Mouse (Mus musculus): Measurements from ENCODE around the gene St8sia1. TPM values are rescaled to one million over a fixed set of nuclear protein-coding genes. Genes with fewer than 3 reads are reported as not detected.

St8sia1 gene
- polyA plus RNA-seq, 1 experiment from 2014 or later, result 0.98 TPM

GRCm38 (mm10) chr6:142834911-142835310 is 129.3 kb downstream of the St8sia1 start:
- Histone ChIP-seq H3K4me2 (replicated peaks) (no peak overlapping the region), H3K27me3 (no peaks in the 10 kb centered on the region), H3K4me1 (no peaks in the 10 kb centered on the region), H3K36me3 (no peaks in the 10 kb centered on the region), H3K9me3 (replicated peaks) (no peaks in the 10 kb centered on the region), H3K9ac (no peak overlapping the region), H3K4me3 (replicated peaks) (no peak overlapping the region), H3K27ac (replicated peaks) (no peak overlapping the region)
- no peak for ATAC-seq (ENCODE audit: insufficient number of reproducible peaks, low FRiP score, low TSS enrichment, low read depth)
- 74% methylated on average over 4 of the region's 4 CpGs for WGBS

- Histone ChIP-seq H3K9me3 (replicated peaks) (no peaks in the 10 kb centered on the region), H3K4me3 (replicated peaks) (no peak overlapping the region), H3K4me1 (no peaks in the 10 kb centered on the region), H3K27ac (replicated peaks) (no peak overlapping the region), H3K27me3 (no peaks in the 10 kb centered on the region), H3K36me3 (no peaks in the 10 kb centered on the region), H3K4me2 (replicated peaks) (no peak overlapping the region), H3K9ac (no peak overlapping the region)
- ATAC-seq (ENCODE audit: insufficient number of reproducible peaks, low FRiP score, low TSS enrichment, low read depth), result no peak
- WGBS, result 82% methylated on average over 3 of the region's 3 CpGs
Observed at GRCm38 (mm10) chr6:142831706-142832105, 132.5 kb downstream of the St8sia1 start.

GRCm38 (mm10) chr6:142831243-142831642 is 133.0 kb downstream of the St8sia1 start:
- no peaks in the 10 kb centered on the region for H3K4me1 ChIP-seq
- no peaks in the 10 kb centered on the region for H3K9me3 ChIP-seq (replicated peaks)
- H3K27me3 ChIP-seq, result no peaks in the 10 kb centered on the region
- H3K36me3 ChIP-seq, result no peaks in the 10 kb centered on the region
- no peak overlapping the region for H3K27ac ChIP-seq (replicated peaks)
- 38% methylated on average over 8 of the region's 8 CpGs for WGBS
- no peak overlapping the region for H3K9ac ChIP-seq
- H3K4me3 ChIP-seq (replicated peaks), result no peak overlapping the region
- ATAC-seq (ENCODE audit: insufficient number of reproducible peaks, low FRiP score, low TSS enrichment, low read depth), result no peak
- H3K4me2 ChIP-seq (replicated peaks), result no peak overlapping the region

- Histone ChIP-seq H3K4me1 (no peaks in the 10 kb centered on the region), H3K36me3 (no peaks in the 10 kb centered on the region), H3K9me3 (replicated peaks) (no peaks in the 10 kb centered on the region), H3K4me2 (replicated peaks) (no peak overlapping the region), H3K27me3 (no peaks in the 10 kb centered on the region), H3K27ac (replicated peaks) (no peak overlapping the region), H3K9ac (no peak overlapping the region), H3K4me3 (replicated peaks) (no peak overlapping the region)
- no peak for ATAC-seq (ENCODE audit: insufficient number of reproducible peaks, low FRiP score, low TSS enrichment, low read depth)
- 97% methylated on average over 3 of the region's 3 CpGs for WGBS
Observed at GRCm38 (mm10) chr6:142830221-142830620, 134.0 kb downstream of the St8sia1 start.

- Histone ChIP-seq H3K9ac (no peak overlapping the region), H3K4me1 (no peaks in the 10 kb centered on the region), H3K9me3 (replicated peaks) (no peaks in the 10 kb centered on the region), H3K36me3 (no peaks in the 10 kb centered on the region), H3K27ac (replicated peaks) (no peak overlapping the region), H3K4me2 (replicated peaks) (no peak overlapping the region), H3K4me3 (replicated peaks) (no peak overlapping the region), H3K27me3 (no peaks in the 10 kb centered on the region)
- 73% methylated on average over 5 of the region's 5 CpGs for WGBS
- ATAC-seq (ENCODE audit: insufficient number of reproducible peaks, low FRiP score, low TSS enrichment, low read depth), result no peak
Observed at GRCm38 (mm10) chr6:142825449-142825848, 138.8 kb downstream of the St8sia1 start.

GRCm38 (mm10) chr6:142823008-142823787 is 141.1 kb downstream of the St8sia1 start:
- no peaks in the 10 kb centered on the region for H3K9me3 ChIP-seq (replicated peaks)
- H3K9ac ChIP-seq, result no peak overlapping the region
- ATAC-seq (ENCODE audit: insufficient number of reproducible peaks, low FRiP score, low TSS enrichment, low read depth), result no peak
- 85% methylated on average over 5 of the region's 5 CpGs for WGBS
- no peak overlapping the region for H3K4me3 ChIP-seq (replicated peaks)
- H3K4me1 ChIP-seq, result no peaks in the 10 kb centered on the region
- no peaks in the 10 kb centered on the region for H3K36me3 ChIP-seq
- H3K27me3 ChIP-seq, result no peaks in the 10 kb centered on the region
- no peak overlapping the region for H3K27ac ChIP-seq (replicated peaks)
- H3K4me2 ChIP-seq (replicated peaks), result no peak overlapping the region

- Histone ChIP-seq H3K9me3 (replicated peaks) (no peaks in the 10 kb centered on the region), H3K9ac (no peak overlapping the region), H3K4me2 (replicated peaks) (no peak overlapping the region), H3K4me3 (replicated peaks) (no peak overlapping the region), H3K36me3 (no peaks in the 10 kb centered on the region), H3K4me1 (no peaks in the 10 kb centered on the region; the same call in 1 of the 2 replicates), H3K27ac (replicated peaks) (no peak overlapping the region), H3K27me3 (no peaks in the 10 kb centered on the region)
- 93% methylated on average over 10 of the region's 10 CpGs for WGBS
- ATAC-seq (ENCODE audit: insufficient number of reproducible peaks, low FRiP score, low TSS enrichment, low read depth), result no peak
Observed at GRCm38 (mm10) chr6:142818306-142818705, 145.9 kb downstream of the St8sia1 start.

GRCm38 (mm10) chr6:142815513-142815912 is 148.7 kb downstream of the St8sia1 start:
- Histone ChIP-seq H3K9ac (no peak overlapping the region), H3K36me3 (no peaks in the 10 kb centered on the region)
- ATAC-seq (ENCODE audit: insufficient number of reproducible peaks, low FRiP score, low TSS enrichment, low read depth), result no peak

GRCm38 (mm10) chr6:142814495-142814921 is 149.7 kb downstream of the St8sia1 start:
- H3K27me3 ChIP-seq, result no peaks in the 10 kb centered on the region
- no peak overlapping the region for H3K27ac ChIP-seq (replicated peaks)
- H3K9ac ChIP-seq, result no peak overlapping the region
- peak overlapping the region; percentile 56 for H3K4me2 ChIP-seq (replicated peaks)
- no peaks in the 10 kb centered on the region for H3K9me3 ChIP-seq (replicated peaks)
- no peaks in the 10 kb centered on the region; the same call in 1 of the 2 replicates for H3K4me1 ChIP-seq
- peak overlapping the region; percentile 43 for H3K4me3 ChIP-seq (replicated peaks)
- ATAC-seq (ENCODE audit: insufficient number of reproducible peaks, low FRiP score, low TSS enrichment, low read depth), result peak; percentile 59; the same call in 1 of the 2 replicates
- no peaks in the 10 kb centered on the region for H3K36me3 ChIP-seq
- 3% methylated on average over 15 of the region's 15 CpGs for WGBS

More at GRCm38 (mm10) chr6:142815513-142815912, 148.7 kb downstream of the St8sia1 start:
- no peak overlapping the region for H3K4me3 ChIP-seq (replicated peaks)
- H3K4me1 ChIP-seq, result no peaks in the 10 kb centered on the region; the same call in 1 of the 2 replicates
- H3K9me3 ChIP-seq (replicated peaks), result no peaks in the 10 kb centered on the region
- no peaks in the 10 kb centered on the region for H3K27me3 ChIP-seq
- WGBS, result 67% methylated on average over 3 of the region's 3 CpGs
- no peak overlapping the region for H3K27ac ChIP-seq (replicated peaks)
- no peak overlapping the region for H3K4me2 ChIP-seq (replicated peaks)

GRCm38 (mm10) chr6:142814011-142814410 is 150.2 kb downstream of the St8sia1 start:
- 48% methylated on average over 10 of the region's 10 CpGs for WGBS
- H3K9ac ChIP-seq, result no peak overlapping the region
- H3K27me3 ChIP-seq, result no peaks in the 10 kb centered on the region
- no peak overlapping the region for H3K27ac ChIP-seq (replicated peaks)
- H3K9me3 ChIP-seq (replicated peaks), result no peaks in the 10 kb centered on the region
- ATAC-seq (ENCODE audit: insufficient number of reproducible peaks, low FRiP score, low TSS enrichment, low read depth), result 0 out of 2 replicates have a peak, but pooled peaks have one; percentile 18
- no peaks in the 10 kb centered on the region; the same call in 1 of the 2 replicates for H3K4me1 ChIP-seq
- peak overlapping the region; percentile 56 for H3K4me2 ChIP-seq (replicated peaks)
- H3K36me3 ChIP-seq, result no peaks in the 10 kb centered on the region
- peak overlapping the region; percentile 43; the same call in 1 of the 2 replicates for H3K4me3 ChIP-seq (replicated peaks)

- no peak overlapping the region for H3K27ac ChIP-seq (replicated peaks)
- no peaks in the 10 kb centered on the region for H3K9me3 ChIP-seq (replicated peaks)
- 71% methylated on average over 5 of the region's 5 CpGs for WGBS
- no peaks in the 10 kb centered on the region for H3K27me3 ChIP-seq
- no peak overlapping the region for H3K4me2 ChIP-seq (replicated peaks)
- H3K4me1 ChIP-seq, result no peaks in the 10 kb centered on the region; the same call in 1 of the 2 replicates
- H3K9ac ChIP-seq, result no peak overlapping the region
- ATAC-seq (ENCODE audit: insufficient number of reproducible peaks, low FRiP score, low TSS enrichment, low read depth), result no peak
- no peak overlapping the region for H3K4me3 ChIP-seq (replicated peaks)
- H3K36me3 ChIP-seq, result no peaks in the 10 kb centered on the region
Observed at GRCm38 (mm10) chr6:142812969-142813368, 151.3 kb downstream of the St8sia1 start.

All from embryonic facial prominence, embryonic 15.5 days (tissue).